Mouse (Mus musculus): ENCODE measurements around the gene Ptprk. TPM values are rescaled to one million over a fixed set of nuclear protein-coding genes. Genes with fewer than 3 reads are reported as not detected.
A peak's percentile ranks its signal among the peaks of the same experiment; 100 is the strongest.

Gene Ptprk
- 10 to 100 TPM; 54.3 to 56.2 TPM for total RNA-seq (2021)

- DNase-seq = peak; percentile 90 to 92
These were observed at the start of gene Ptprk for GRCm38 (mm10) chr10:28074653-28075451. Ptprk (plus strand) TSS chr10:28074820.

- no peak for DNase-seq
These were observed 46.8 kb upstream of the Ptprk start for GRCm38 (mm10) chr10:28027791-28028190.

- no peak for DNase-seq
These were observed 38.2 kb upstream of the Ptprk start for GRCm38 (mm10) chr10:28036456-28036855.

- no peak for DNase-seq
These were observed 19.9 kb upstream of the Ptprk start for GRCm38 (mm10) chr10:28054764-28055163.

- DNase-seq = no peak
These were observed 15.4 kb upstream of the Ptprk start for GRCm38 (mm10) chr10:28059222-28059621.

GRCm38 (mm10) chr10:28067997-28068396, 6.6 kb upstream of the Ptprk start:
- no peak for DNase-seq

GRCm38 (mm10) chr10:28073991-28074652, 498 bp upstream of the Ptprk start:
- DNase-seq = peak in 1 of 2 experiments; percentile 32

GRCm38 (mm10) chr10:28075491-28076035, 943 bp downstream of the Ptprk start:
- peak in 1 of 2 experiments; percentile 27 for DNase-seq

GRCm38 (mm10) chr10:28076036-28076855, 1.6 kb downstream of the Ptprk start:
- peak; percentile 24 to 28 for DNase-seq

- DNase-seq = no peak
These were observed 3.6 kb downstream of the Ptprk start for GRCm38 (mm10) chr10:28078270-28078669.

GRCm38 (mm10) chr10:28081221-28081620, 6.6 kb downstream of the Ptprk start:
- DNase-seq = no peak

- DNase-seq = no peak
These were observed 8.6 kb downstream of the Ptprk start for GRCm38 (mm10) chr10:28083183-28083582.

GRCm38 (mm10) chr10:28083625-28084024, 9.0 kb downstream of the Ptprk start:
- no peak for DNase-seq

- DNase-seq = no peak
These were observed 12.7 kb downstream of the Ptprk start for GRCm38 (mm10) chr10:28087341-28087740.

- DNase-seq = no peak
These were observed 13.1 kb downstream of the Ptprk start for GRCm38 (mm10) chr10:28087749-28088148.

GRCm38 (mm10) chr10:28096007-28096406, 21.4 kb downstream of the Ptprk start:
- no peak for DNase-seq

GRCm38 (mm10) chr10:28097637-28098036, 23.0 kb downstream of the Ptprk start:
- DNase-seq = no peak

GRCm38 (mm10) chr10:28098923-28099322, 24.3 kb downstream of the Ptprk start:
- no peak for DNase-seq

GRCm38 (mm10) chr10:28103406-28103906, 28.8 kb downstream of the Ptprk start:
- DNase-seq = no peak

GRCm38 (mm10) chr10:28103924-28104323, 29.3 kb downstream of the Ptprk start:
- no peak for DNase-seq

- no peak for DNase-seq
These were observed 30.6 kb downstream of the Ptprk start for GRCm38 (mm10) chr10:28105247-28105646.

- no peak for DNase-seq
These were observed 38.4 kb downstream of the Ptprk start for GRCm38 (mm10) chr10:28112826-28113589.

Data from layer of hippocampus, postnatal 36 days (tissue).